Mouse (Mus musculus) kidney, postnatal 4 days (tissue): ENCODE measurements around the gene Cish.

Experiments
- DNase-seq, 2 experiments: peaks; one replicate each; pipeline ENCODE4 v3.0.0; 2021; ENCODE audit warnings: mixed read lengths in 2 of 2

Gene Cish

DNA sequence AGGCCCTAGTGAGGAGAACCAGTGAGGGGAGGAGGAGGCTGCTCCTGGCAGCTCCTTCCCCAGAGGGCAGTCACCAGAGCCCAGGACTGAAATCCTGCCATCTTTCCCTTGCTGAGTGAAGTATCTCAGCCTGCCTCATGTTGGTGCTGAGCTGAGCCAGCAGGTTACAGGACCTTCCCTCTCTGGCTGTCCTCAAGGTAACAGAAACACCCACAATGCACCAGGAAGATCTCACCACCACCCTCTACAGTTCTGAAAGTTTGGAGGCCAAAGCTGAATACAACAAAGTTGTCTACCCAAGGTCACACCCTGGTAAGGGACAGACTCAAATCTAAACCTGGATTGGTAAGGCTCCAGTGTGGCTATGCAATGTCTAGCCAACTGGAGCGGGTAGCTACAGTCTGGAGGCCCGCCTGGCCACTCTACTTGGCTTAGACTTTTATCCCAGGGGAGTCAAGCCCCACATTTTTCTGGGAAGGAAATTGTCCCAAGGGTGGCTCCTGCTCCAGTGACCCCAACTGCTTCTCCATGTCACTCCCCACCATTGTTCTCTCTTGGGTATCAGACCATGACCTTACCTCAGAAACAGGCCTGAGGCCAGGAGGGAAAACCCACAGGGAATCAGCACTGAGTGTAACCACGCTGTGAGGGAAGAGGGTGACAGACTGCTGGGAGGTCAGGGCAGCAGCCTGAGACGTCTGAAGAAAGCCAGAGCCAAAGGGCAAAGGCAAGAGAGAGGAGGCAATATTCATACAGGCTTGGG, 29.2 kb downstream of the Cish start:
- no peak for DNase-seq

DNA sequence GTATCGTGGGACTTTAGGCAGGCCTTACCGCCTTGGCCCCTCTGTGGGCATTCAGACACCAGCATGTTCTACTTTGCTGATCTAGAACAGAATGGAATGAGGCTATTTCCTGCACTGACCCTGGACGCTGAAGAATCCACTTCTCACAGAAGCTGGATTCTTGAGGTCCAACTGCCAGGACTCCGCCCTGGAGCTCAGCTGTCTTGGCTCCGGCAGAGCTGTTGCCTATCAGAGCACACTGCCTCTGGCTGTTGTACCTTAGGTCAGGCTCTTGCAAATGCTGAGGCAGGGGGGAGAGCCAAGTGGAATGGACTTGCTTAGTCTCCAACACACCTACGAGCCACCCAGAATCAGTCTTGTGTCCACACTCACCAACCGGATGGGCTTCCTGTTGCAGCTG, 30.1 kb downstream of the Cish start:
- peak in 1 of 2 experiments; percentile 22 for DNase-seq

DNA sequence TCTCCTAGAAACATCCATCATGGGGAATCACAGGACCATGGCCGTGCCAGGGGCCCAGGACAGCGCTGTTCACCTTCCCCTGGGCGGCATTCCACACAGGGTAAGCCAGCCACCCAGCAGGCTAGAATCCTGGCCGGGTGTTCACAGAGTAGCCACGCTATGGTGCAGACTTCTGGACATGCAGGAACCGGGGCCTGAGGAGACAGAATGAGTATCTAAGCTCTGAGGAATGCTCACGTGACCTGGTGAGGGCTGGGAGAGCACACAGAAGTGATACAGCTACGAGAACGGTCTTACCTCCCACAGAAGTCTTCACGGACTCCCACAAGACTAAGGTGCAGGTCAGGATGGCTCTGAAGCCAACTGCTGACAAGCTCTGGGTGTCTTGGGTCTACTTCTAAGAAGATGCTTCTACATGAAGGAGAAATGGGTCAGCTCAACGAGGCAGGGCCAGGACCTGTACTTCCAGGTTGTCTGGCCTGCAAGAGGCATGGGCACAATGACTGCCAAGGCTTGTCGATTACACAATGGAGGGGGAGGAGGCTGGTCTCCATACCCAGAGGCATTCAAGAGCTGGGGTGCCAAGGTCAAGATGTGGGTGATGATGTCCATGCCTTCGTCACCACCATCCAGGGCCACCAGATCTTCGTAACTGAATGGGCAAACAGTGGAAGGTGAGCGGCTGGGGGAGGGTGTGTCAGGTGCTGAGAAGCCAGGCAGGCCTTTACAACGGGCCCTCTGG, 32.2 kb downstream of the Cish start:
- no peak for DNase-seq

DNA sequence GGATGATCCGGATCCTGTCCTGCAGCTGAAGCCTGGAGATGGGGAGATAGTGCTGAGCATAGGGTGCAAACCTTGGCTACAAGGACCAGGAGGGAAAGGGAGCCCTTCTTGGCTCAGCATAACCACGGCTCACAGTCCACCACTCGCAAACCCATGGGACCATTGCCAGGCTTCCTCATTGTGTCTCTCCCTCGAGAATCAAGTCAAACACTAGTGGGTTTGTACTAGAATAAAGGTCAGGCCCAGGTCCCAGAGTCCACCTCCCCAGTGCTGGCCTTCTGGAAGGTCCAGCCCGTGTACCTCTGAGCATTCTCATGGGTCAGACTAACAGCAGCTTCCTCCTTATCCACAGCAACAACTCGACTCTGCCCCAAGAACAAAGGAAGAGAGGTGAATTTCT, 35.0 kb downstream of the Cish start:
- DNase-seq: no peak

DNA sequence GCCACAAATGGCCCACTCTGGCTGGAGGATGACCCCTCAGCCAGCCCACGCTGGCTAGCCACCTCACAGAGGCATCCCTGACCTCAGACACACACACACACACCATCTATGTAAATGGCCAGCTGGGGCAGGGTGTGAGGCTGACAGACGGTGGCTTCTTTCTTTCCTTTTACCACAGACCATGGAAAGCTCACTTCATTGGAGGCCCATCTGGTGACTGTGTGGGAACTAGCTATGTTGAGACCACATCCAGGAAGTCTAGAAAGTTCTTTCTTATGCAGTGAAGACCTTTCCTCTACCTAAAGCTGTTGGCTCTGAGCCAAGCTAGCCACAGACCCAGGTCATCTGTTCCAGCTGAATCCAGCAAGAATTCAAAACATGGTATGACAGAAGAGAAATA, 37.9 kb downstream of the Cish start:
- no peak for DNase-seq

DNA sequence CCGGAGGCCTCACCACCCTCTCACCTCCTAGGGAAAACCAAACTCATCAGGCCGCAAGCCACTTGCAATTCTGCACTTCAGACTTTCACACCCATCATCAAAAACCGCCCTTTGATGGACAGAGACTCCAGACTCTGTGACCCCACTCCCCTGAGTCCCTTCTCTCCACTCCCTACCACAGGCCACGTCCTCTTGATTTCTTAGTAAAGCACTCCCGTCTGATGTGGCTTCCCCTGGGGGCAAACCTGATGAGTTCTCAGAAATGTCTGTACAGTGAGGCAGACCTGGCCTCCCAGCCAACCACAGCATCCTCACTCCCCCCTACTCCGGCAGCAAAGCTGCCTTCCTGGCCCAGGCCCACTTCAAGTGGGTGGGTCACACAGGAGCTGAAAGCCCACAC, 38.5 kb downstream of the Cish start:
- no peak for DNase-seq

DNA sequence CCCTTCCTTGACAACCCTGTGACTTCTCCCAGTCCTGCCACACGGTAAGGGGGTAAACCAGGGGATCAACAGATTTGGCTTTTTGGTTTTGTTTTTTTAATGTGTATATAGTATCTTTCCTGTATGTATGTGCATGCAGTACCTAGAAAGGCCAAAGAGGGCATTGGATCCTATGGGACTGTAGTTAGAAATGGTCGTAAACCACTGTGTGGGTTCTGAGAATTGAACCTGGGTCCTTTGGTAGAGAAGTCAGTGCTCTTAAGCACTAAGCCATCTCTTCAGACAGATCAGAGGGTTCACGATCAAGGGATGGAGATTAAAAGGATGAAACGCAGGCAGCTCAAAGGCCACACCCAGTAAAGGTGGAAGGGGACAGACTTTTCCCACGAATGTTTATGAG, 39.2 kb downstream of the Cish start:
- DNase-seq: no peak

DNA sequence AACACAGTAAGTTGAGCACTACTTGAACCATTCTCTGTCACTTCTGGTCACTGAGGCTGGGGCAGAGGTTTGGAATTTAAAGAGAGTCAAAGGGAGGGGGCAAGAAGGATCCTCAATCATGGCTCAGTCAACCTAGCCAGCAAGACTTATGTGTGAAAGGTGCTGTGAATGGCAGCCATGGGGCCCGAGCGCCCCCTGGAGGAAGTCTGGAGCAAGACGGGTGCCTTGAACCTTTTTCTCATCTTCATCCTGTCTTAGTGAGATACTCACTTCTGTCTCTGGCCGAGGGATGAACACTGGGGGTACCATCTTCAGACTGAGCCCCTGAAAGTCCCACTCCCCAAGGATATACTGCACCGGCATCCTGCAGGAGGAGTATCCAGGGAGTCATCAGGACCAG, 40.1 kb downstream of the Cish start:
- DNase-seq: peak; percentile 80 to 82

DNA sequence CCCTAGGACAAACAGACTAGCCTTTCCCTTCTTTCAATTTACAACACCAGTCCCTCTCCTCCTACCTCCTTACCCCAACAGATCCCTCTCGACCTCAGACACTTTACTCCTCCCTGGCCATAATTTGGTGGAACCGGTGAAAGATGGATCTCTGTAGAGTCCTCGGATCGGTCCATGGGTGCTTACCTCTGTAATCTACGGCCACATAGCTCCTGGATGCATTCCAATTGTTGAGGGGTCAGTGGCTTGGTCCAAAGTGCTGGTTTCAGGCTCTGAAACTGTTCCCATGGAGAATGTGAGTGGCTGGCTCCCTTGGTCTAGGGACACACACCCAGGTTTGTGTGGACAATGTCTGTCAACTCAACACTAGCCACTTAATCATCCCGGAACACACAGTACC, 40.6 kb downstream of the Cish start:
- DNase-seq: no peak

DNA sequence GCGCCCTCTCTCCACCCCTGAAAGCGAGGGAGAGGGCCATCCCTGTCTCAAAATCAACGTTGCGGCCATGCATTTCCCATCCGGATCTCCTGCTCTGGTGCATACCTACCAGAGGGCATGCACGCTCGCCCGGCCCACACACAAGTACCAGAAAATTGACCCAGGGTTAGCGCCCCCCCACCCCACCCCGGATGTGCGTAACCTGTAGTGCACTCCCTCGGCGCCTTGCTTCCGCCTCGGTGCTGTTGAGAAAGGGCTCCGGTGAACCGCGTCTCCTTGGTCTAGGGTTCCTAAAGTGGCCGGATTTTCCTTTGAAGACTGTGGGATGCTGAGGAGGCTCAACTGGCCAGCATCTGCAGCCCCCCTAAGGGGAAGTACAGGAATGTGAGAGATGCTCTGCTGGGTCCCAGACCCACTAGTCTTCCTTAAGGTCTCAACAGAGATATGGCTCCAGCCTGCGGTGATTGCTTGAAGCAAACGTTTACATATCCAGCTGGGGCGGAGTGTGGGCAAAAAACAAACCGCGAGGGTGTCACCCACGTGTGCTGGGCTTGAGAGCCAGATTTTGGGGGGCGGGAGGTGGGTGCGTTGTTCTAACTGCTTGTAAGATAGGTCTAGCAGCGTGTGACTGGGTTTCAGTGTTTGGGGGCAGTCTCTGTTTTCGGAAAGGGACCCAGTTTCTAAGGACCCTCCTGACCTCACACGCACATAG, 42.5 kb downstream of the Cish start, which contains the start of gene Hemk1:
TSS of gene Hemk1 (minus strand) at position 179 of the 712 bp plus-strand sequence.
- peak; percentile 83 to 89 for DNase-seq

DNA sequence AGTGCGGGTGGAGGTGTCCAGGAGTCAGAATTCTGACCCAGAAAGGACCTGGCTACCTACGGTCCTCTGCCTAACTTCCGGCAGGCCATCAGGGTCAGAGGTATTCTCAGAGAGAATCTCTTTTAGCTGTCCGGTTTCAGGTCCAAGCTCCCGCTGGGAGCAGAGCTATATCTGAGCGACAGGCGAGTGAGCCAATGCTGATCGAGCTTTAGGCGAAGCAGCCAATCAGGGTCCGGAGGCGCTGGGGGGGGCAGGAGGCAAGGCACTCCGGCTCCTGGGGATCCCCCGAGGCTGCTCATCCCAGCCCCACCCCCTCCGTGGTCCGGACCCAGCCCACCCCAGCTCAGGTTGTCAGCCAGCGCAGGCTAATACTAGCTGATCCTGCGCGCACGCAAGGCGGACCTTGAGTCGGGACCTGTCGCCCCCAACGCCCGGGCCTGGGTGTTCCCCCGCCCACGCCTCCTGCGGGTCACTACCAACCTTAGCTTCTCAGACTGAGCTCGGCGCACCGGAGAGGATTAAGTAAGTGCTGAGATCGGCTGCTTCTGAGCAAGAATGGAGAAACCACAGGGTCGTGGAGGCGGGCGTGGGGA, 44.5 kb downstream of the Cish start, which contains the start of gene 6430571L13Rik:
TSS of gene 6430571L13Rik (plus strand) at position 336 of the 593 bp plus-strand sequence.
- DNase-seq: peak; percentile 98

DNA sequence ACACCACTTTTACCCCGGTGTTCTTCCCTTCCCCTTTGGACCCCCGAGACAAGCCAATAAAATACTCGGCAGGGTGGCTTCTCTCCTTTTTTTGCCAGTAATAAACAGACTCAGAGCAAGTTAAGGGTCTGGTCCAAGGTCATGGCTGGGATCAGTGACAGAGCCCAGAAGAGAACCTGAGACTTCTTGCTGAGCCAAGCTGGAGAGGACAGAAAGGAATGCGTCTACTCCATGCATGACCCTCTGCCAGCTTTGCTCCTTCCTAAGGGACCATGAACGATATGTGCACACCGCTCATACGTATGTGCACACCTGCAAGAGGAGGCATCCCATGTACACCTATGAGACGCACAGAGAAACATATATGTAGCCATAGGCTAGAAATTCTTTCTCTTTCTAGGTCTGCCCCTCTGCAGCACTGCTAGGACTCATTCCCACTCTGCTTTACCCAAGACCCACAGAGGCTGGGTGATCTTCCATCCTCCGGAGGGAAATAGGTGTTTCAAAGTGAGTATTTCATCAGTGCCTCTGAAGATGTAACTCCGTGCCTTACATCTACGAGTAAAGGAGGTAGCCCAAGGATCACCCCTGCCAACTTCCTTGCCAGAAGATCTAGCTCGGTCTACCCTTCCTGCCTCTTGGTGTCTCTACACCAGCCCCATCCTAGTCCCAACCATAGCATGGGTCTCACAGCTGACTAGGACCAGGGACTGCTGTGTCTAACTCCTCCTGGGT, 45.3 kb downstream of the Cish start:
- DNase-seq: no peak

DNA sequence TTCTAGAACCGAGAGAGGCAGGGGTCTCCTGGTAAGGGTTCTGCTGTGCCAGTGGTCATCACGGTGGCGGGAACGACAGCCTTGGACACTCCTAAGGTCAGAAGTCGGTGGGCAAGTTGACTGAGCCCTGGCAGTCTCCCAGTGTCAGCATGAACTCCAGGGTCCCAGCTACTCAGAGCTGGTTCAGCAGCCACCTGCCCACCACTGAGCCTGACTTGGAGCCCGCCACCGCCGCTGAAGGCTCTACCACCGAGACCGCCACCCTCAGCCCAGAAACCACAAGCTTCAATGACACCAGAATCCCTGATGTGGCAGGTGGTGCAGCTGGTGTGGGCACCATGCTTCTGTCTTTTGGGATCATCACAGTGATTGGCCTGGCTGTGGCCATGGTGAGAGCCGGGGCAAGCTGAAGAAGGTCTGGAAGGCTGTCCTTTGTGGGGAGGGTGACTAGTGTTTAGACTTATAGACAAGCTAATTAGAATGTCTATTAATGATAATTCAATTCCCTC, 46.4 kb downstream of the Cish start:
- no peak for DNase-seq

DNA sequence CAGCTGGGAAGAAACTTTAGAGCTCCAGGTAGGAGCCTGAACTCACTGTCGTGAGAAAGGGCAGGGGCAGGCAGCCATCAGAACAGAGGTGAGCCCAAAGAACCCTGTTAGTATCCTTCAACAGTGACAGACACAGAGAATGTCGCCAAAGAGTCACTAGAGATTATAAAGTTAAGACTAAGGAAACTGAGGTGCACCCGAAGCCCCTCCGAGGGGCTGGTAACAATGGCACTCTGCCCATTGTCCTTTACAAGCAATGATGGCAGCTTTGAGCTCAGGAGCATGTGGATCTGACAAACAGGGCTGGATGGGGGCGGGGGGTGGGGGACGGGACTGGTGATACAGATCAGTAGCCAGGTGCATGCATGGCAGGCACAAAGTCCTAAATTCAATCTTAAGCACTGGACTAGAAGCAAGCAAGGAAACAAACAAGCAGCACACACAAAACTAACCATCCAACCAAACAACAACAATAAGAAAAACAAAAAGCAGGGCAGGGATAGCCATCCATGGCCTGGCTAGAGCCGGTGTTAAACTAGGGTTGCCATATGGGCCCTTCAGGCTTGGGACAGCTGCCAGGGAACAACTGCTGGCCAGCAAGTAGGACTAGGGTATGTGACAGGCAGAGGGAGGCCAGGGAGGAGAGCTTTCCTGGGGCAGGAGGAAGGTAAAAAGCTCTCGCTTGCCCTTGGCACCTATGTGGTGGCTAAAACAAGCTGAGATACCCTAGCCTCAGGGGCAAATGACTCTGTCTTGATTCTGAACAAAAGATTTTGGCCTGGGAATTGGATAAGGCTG, 47.5 kb downstream of the Cish start:
- peak in 1 of 2 experiments; percentile 32 for DNase-seq

DNA sequence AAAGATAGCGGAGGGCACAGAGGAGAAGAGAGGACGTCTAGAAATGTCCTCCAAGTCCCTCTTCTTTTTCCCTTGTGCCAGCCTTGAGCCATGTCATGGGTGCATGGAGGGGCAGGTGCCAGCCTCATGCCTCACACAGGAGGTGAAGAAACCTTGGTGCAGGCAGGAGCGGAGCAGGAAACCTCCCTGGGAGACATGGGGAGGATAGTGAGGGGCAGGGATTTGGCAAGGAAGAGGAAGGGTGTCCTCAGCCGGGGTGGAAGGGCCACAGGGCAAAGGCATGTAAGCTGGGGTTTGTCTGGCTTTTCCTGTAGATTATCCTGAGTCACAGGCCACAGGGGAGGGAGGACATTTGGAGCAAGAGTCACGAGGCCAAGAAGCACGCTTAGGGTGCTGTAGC, 48.2 kb downstream of the Cish start:
- no peak for DNase-seq

DNA sequence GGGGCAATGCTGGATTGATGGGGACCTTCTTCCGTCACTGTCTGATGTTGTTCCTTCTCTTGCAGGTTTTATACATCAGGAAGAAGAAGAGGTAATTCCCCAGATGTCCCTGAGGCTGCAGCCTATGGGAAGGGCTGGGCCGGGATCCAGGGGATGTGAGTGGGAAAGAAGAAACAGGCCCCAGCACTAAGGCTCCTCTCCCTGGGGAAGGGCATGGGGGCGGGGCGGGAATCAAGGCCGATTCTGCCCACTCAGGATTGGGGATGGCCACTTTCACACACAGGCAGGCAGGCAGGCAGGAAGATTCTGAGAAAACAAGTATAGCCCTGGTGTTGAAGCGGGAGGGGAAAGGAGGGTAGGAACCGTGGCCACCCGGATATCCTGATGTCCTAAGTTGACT, 50.3 kb downstream of the Cish start:
- no peak for DNase-seq

DNA sequence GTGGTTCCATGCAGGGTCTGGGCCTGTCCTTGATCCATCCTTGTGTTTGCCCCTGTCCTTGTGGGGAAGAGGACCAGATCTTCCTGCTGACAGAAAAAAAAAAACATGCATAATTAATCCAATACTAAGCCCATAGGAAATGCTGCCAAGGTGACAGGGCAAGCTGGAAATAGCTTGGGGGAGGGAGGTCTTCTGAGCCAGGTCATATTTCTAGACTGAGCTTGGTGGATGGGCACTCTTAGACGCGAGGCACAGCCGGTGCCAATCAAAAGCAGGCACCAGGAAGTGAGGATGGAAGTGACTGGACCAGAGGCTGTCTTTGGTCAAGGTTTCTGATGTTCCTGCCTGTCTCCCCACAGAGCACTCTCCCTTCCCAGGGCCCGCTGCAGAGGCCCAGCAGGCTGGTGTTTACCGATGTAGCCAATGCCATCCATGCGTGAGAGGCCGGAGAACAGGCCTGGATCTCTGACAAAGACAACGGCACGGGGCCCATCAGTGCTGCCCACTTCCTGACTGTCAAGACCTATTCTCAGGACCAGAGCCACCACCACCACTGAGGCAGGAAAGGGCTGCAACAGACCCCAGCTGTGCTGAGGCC, 51.9 kb downstream of the Cish start:
- DNase-seq: no peak

DNA sequence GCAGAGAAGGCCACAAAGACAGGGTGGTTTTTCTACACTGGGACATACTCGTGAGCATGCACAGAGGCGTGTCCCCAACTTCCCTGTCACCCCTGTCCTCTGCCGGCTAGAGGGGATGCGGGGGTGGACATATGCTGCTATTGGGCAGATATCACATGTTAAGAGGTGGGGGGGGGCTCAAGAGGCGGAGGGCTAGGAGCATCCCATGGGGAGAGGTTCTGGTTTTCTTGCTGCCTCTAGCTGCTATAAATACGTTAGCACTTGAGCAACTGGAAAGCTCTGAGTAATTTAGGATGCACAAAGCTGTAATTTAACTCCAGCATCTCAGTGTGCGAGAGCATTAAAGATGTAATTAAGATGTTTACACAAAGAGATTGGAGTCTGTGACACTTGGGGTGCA, 53.5 kb downstream of the Cish start:
- no peak for DNase-seq
